8 mouse cellular contexts compared by ENCODE assay signal in genomic region chr10:112926961-112927360, GRCm38 (mm10). TPM values are rescaled to one million over a fixed set of nuclear protein-coding genes. Genes with fewer than 3 reads are reported as not detected.
A peak's percentile ranks its signal among the peaks of the same experiment; 100 is the strongest.
DNase-seq lines count a peak whose midpoint lies in the region; ATAC-seq and TF ChIP-seq lines count a peak whose summit lies in the region.

No protein-coding gene starts in this region.

- peak overlapping the region; percentile 85 for H3K4me2 ChIP-seq in heart, embryonic 13.5 days
- H3K4me2 ChIP-seq in embryonic facial prominence, embryonic 11.5 days (ENCODE audit: low read depth, low read length): peak overlapping the region; percentile 13
- H3K4me2 ChIP-seq in intestine, embryonic 14.5 days (ENCODE audit: low read length): peak overlapping the region; percentile 57
- H3K4me2 ChIP-seq in midbrain, embryonic 16.5 days (ENCODE audit: low read length): peak overlapping the region; percentile 70

- H3K27ac ChIP-seq in heart, embryonic 13.5 days (replicated peaks): no peak overlapping the region
- no peak overlapping the region for H3K27ac ChIP-seq in embryonic facial prominence, embryonic 11.5 days (replicated peaks; ENCODE audit: low read depth, low read length)
- H3K27ac ChIP-seq in intestine, embryonic 14.5 days (ENCODE audit: low read depth): no peak overlapping the region
- H3K27ac ChIP-seq in midbrain, embryonic 16.5 days (ENCODE audit: low read length): no peak overlapping the region
- H3K27ac ChIP-seq in layer of hippocampus, adult 2 months: no peak overlapping the region

- H3K9me3 ChIP-seq in heart, embryonic 13.5 days: no peaks in the 10 kb centered on the region
- H3K9me3 ChIP-seq in embryonic facial prominence, embryonic 11.5 days (replicated peaks; ENCODE audit: control insufficient read depth, low read length): no peaks in the 10 kb centered on the region
- H3K9me3 ChIP-seq in intestine, embryonic 14.5 days (ENCODE audit: control insufficient read depth, low read length): no peaks in the 10 kb centered on the region
- H3K9me3 ChIP-seq in midbrain, embryonic 16.5 days (replicated peaks; ENCODE audit: control insufficient read depth, low read length, poor library complexity, severe bottlenecking): no peaks in the 10 kb centered on the region

- no peaks in the 10 kb centered on the region for H3K27me3 ChIP-seq in heart, embryonic 13.5 days (replicated peaks)
- no peaks in the 10 kb centered on the region for H3K27me3 ChIP-seq in embryonic facial prominence, embryonic 11.5 days (ENCODE audit: control insufficient read depth, insufficient read depth, low read length)
- no peaks in the 10 kb centered on the region for H3K27me3 ChIP-seq in intestine, embryonic 14.5 days (replicated peaks; ENCODE audit: control insufficient read depth, insufficient read depth, low read length)
- H3K27me3 ChIP-seq in midbrain, embryonic 16.5 days (ENCODE audit: control insufficient read depth, insufficient read depth, low read depth, low read length): no peaks in the 10 kb centered on the region

- no peak for DNase-seq in heart, postnatal 25 days (ENCODE audit: low spot score)
- no peak for DNase-seq in embryonic facial prominence, embryonic 11.5 days (ENCODE audit: low spot score)
- no peak for DNase-seq in intestine, embryonic 14.5 days (ENCODE audit: low spot score)
- DNase-seq in adrenal gland, postnatal 4 days (ENCODE audit: low spot score in 2 of 2): no peak
- no peak for DNase-seq in layer of hippocampus, adult 2 months (ENCODE audit: low spot score in 2 of 2)
- DNase-seq in left cerebral cortex, adult 9 months (ENCODE audit: low spot score in 2 of 2): no peak

- peak overlapping the region; percentile 8; the same call in 1 of the 2 replicates for H3K4me3 ChIP-seq in heart, embryonic 13.5 days
- H3K4me3 ChIP-seq in embryonic facial prominence, embryonic 11.5 days (ENCODE audit: low read depth, low read length): no peak overlapping the region
- no peak overlapping the region for H3K4me3 ChIP-seq in intestine, embryonic 14.5 days (ENCODE audit: low read depth, low read length)
- H3K4me3 ChIP-seq in midbrain, embryonic 16.5 days (ENCODE audit: low read depth, low read length): no peak overlapping the region
- H3K4me3 ChIP-seq in layer of hippocampus, adult 2 months: no peak overlapping the region; the same call in 1 of the 2 replicates

- ATAC-seq in heart, embryonic 13.5 days (ENCODE audit: extremely low read depth, insufficient number of reproducible peaks, low FRiP score, low TSS enrichment): no peak
- ATAC-seq in embryonic facial prominence, embryonic 11.5 days (replicated peaks; ENCODE audit: insufficient number of reproducible peaks, low FRiP score, low TSS enrichment, low read depth): no peak
- ATAC-seq in intestine, embryonic 14.5 days (replicated peaks; ENCODE audit: low FRiP score, low TSS enrichment, low read depth): no peak
- no peak for ATAC-seq in midbrain, embryonic 16.5 days

- intact Hi-C loops in heart, postnatal 25 days (cut with DNase I): no loop called here

- H3K36me3 ChIP-seq in heart, embryonic 13.5 days: peaks cover 44% of the 10 kb centered on the region
- H3K36me3 ChIP-seq in embryonic facial prominence, embryonic 11.5 days (replicated peaks; ENCODE audit: control insufficient read depth, insufficient read depth, low read depth, low read length): peaks cover 14% of the 10 kb centered on the region
- peaks cover 28% of the 10 kb centered on the region for H3K36me3 ChIP-seq in intestine, embryonic 14.5 days (ENCODE audit: control insufficient read depth, insufficient read depth, low read length)
- peaks cover 9% of the 10 kb centered on the region; the same call in 1 of the 2 replicates for H3K36me3 ChIP-seq in midbrain, embryonic 16.5 days (ENCODE audit: control insufficient read depth, insufficient read depth, low read length)

- no peak for TF ChIP-seq CTCF in layer of hippocampus, adult 2 months (conservative IDR thresholded peaks at IDR 0.05)

- peaks cover 28% of the 10 kb centered on the region for H3K4me1 ChIP-seq in heart, embryonic 13.5 days
- H3K4me1 ChIP-seq in embryonic facial prominence, embryonic 11.5 days (ENCODE audit: control insufficient read depth, insufficient read depth, low read length): no peaks in the 10 kb centered on the region
- H3K4me1 ChIP-seq in intestine, embryonic 14.5 days (replicated peaks; ENCODE audit: control insufficient read depth, insufficient read depth, low read length): peaks cover 11% of the 10 kb centered on the region; the same call in 1 of the 2 replicates
- peaks cover 29% of the 10 kb centered on the region for H3K4me1 ChIP-seq in midbrain, embryonic 16.5 days (ENCODE audit: control insufficient read depth, insufficient read depth, low read length)

- no peak overlapping the region for H3K9ac ChIP-seq in heart, embryonic 13.5 days
- H3K9ac ChIP-seq in embryonic facial prominence, embryonic 11.5 days (replicated peaks; ENCODE audit: low read length): no peak overlapping the region
- no peak overlapping the region for H3K9ac ChIP-seq in intestine, embryonic 14.5 days (ENCODE audit: low read length)
- no peak overlapping the region for H3K9ac ChIP-seq in midbrain, embryonic 16.5 days (ENCODE audit: low read depth, low read length)

RNA-seq across cellular contexts. Expression of gene Atxn7l3b, which starts 1.8 kb away (rescaled TPM):
- 111 and 113 TPM in 2 replicates for polyA plus RNA-seq in heart, embryonic 13.5 days (2015; fragmentation: Nextera tagmentation; extraction: Ambion mirVana)
- total RNA-seq in heart, postnatal 25 days (2021): 10 to 100 TPM; 28.6 to 32.7 TPM
- 233 and 250 TPM in 2 replicates for polyA plus RNA-seq in embryonic facial prominence, embryonic 11.5 days (2014; fragmentation: Nextera tagmentation; extraction: Ambion mirVana)
- 145 and 175 TPM in 2 replicates for polyA plus RNA-seq in intestine, embryonic 14.5 days (2014; fragmentation: Nextera tagmentation; extraction: Ambion mirVana)
- 392 and 429 TPM in 2 replicates for polyA plus RNA-seq in midbrain, embryonic 16.5 days (2015; fragmentation: Nextera tagmentation; extraction: Ambion mirVana)
- 100 to 1,000 TPM; 121 to 123 TPM for total RNA-seq in adrenal gland, postnatal 4 days (2021)
- total RNA-seq in layer of hippocampus, adult 2 months (2021): 100 to 1,000 TPM; 160 to 169 TPM

Comparison
In these comparisons a context has a peak if more than half of its experiments do, and no peak if none do; other contexts are left out.
1. H3K4me2 ChIP-seq: peak in every context shown above with its lines; median percentile 85 in heart, embryonic 13.5 days; 70 in midbrain, embryonic 16.5 days; 57 in intestine, embryonic 14.5 days; 13 in embryonic facial prominence, embryonic 11.5 days.